Mouse (Mus musculus) right cerebral cortex, postnatal 14 days (tissue): ENCODE measurements at regions not wholly inside any gene's neighbourhood (a gene's known extent, or its start where the extent isn't known, plus 50 kb on each side); places are given as distances from the start of the nearest gene placed in this dataset.

ENCODE experiments used
- DNase-seq: peaks from one replicate; pipeline ENCODE4 v3.0.0; 2022

DNA sequence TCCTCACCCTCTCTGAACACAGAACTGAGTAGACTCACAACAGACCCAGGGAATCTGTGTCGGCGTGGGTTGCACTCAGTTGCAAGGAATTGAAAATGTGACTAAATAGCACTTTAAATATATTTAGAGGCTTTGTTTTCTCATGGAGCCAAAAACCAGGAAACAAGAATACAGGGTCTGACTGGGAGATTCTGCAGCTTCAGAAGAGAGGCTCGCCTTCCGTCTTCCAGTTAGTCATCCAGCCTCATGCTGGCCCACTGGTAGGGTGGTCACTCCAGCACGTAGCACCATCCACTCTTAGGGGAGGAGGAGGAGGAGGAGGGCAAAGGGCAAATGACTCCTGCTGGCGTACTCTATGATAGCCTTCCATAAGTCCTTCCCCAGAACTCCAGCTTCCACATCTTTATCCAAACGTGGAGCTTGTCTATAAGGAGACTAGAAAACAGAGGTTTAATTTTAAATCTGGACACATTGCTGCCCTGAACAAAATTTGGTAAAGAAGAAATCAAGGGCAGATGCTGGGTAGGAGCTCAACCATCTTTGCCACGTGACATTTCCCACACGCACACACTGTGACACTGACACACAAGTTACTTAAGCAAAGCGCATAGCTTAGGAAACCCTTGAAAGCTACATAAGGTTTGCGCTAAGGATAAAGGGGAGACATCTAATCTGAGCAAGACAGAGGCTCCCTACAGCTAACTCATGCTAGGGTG, 60.8 kb downstream of the Mis18a start:
- no peak for DNase-seq

GRCm38 (mm10) chr16:90664086-90664485, 63.1 kb downstream of the Mis18a start:
- DNase-seq: no peak

GRCm38 (mm10) chr16:90658050-90658449, 69.2 kb downstream of the Mis18a start:
- no peak for DNase-seq

- DNase-seq: no peak
Observed at GRCm38 (mm10) chr16:90657027-90657426, 70.2 kb downstream of the Mis18a start.

- DNase-seq: no peak
Observed at GRCm38 (mm10) chr16:90656571-90657011, 70.6 kb downstream of the Mis18a start.

- no peak for DNase-seq
Observed at GRCm38 (mm10) chr16:90654853-90655252, 72.4 kb downstream of the Mis18a start.

GRCm38 (mm10) chr16:90652821-90653220, 74.4 kb downstream of the Mis18a start:
- no peak for DNase-seq

GRCm38 (mm10) chr16:90648161-90648560, 79.0 kb downstream of the Mis18a start:
- no peak for DNase-seq

- no peak for DNase-seq
Observed at GRCm38 (mm10) chr16:90642671-90643070, 84.5 kb downstream of the Mis18a start.

GRCm38 (mm10) chr16:90635216-90635615, 92.0 kb downstream of the Mis18a start:
- DNase-seq: no peak

DNA sequence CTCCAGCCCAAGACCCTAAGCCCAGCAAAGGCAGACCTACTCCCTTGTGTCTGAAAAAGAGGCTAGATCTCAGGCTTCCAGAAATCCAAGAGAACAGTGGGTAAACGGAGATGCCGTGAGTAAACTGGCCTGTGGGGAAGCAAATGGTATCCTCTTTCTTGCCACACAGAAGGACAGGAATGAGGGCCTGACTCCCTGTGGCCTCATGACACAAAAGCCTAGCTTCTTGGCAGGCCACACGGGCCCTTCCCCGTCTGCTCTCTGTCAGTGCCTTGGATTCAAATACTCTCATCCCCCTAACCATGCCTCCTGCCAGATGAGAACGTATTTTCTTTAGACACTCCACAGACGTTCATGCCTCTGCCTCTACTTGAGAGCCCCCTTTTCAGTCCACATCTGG, 97.2 kb downstream of the Mis18a start:
- no peak for DNase-seq

DNA sequence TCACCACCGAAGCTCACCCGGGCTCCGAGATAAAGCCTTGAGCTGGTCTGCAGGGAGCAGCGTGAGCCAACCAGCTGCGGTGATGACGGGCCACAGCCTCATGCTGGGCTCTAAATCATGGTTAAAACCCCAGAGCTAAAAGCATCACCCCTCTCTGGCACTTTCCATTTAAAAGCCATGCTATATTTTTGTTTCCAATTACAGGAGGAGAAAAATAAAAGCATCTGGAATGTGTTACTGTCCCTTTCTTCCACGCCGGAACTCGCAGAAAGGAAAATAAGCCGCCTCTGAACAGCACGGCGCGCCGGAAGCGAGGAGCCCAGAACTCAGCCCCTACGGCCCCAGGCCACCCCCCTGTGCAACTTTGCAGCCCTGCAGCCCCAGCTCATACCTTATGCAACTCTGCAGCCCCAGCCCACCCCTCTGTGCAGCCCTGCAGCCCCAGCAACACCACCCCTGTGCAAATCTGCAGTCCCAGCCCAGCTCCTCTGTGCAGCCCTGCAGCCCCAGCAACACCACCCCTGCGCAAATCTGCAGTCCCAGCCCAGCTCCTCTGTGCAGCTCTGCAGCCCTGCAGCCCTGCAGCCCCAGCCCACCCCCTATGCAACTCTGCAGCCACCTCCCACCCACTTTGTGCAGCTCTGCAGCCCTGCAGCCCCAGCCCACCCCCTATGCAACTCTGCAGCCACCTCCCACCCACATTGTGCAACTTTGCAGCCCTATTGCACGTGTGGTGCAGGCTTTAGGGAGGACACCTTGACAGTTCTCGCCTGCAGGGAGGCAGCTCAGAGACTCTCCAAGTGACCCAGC, 97.9 kb downstream of the Mis18a start:
- DNase-seq: peak; percentile 8

- DNase-seq: no peak
Observed at GRCm38 (mm10) chr16:90628605-90629120, 98.5 kb downstream of the Mis18a start.

DNA sequence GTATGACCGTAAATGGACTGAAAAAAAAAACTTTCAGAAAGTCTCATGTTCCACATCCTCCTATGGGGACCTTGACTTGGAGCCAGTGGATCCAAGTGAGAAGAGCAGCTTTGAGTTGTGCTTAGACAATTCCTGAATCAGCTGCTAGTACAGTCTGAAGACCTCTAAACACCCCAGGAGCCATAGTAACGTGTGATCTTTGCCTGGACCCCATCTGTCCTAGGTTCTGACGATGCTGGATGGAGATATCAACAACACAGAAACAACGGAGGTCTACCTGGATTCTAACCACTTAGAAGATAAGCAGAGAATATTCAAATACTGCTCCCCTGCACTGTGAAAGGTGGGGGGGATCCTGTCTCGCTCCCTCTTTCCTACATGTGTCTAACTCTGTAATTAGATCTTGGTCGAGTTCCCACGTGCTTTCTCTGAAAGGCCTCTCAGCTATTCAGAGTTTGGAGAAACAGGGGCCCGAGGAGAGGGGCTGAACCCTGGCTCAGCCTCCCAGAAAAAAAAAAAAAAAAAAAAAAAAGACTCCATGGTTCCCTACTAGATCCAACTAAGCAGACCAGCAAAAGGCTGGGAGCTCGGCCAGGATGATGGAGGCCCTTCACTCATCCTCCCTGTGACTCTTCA, 101.1 kb downstream of the Mis18a start:
- DNase-seq: no peak

DNA sequence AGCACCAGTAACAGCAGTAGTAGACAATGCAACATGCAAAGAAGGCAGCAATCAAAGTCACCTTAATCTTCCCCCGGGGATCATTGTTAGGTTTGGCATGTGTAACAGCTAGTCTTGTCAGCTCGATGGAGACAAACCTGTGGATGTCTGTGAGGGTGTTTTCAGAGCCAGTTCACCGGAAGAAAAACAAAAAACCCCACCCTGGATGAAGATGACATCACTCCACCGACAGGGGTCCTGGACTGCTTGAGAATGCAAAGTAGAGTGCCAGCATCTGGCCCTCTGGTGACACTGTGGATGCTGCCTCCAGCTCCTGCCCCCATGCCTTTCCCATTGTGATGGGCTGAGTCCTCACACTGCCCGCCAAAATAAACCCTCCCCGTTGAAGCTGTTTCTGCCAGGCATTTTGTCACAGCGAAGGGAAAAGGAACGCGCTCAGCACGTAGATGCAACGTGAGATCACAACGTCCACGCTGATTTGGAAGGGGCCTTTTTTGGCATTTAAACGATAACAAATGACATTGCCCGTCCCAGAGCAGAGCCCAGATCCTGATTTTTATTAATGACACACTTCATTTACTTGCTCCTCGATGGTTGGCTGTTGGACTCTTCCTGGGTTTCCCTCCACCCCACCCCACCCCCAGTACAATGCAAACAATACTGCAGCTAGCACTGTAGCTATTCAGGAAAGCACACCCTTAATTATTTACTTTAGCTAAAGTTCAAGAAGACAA, 101.7 kb downstream of the Mis18a start:
- DNase-seq: no peak

DNA sequence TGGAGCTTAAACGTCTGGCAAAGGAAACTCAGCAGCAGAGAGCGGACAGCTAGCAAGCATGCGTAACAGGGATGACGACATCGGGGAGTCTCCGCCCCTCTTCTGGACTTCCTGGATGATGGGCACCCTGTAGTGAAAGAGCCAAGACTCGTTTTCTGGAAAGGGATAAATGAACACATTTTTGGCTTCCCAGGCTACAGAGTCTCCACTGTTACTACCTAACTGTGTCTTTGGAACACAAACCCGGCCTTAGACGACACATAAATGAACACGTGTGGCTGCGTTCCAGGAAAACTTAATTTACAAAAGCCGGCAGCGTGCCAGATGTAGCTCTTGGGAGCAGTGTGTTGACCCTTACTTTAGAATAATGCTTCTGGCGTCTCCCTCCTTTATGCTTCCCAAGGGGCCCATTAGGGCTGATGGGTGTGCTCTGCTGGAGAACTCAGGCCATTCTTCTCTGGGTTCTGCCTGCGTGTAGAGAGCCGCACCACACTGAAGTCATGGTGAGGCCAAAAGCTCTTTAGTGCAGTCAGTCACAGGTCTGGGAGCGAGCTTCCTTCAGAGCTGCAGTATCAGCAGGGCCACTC, 103.1 kb downstream of the Mis18a start:
- peak; percentile 48 for DNase-seq

GRCm38 (mm10) chr16:90622677-90623225, 104.5 kb downstream of the Mis18a start:
- DNase-seq: no peak

DNA sequence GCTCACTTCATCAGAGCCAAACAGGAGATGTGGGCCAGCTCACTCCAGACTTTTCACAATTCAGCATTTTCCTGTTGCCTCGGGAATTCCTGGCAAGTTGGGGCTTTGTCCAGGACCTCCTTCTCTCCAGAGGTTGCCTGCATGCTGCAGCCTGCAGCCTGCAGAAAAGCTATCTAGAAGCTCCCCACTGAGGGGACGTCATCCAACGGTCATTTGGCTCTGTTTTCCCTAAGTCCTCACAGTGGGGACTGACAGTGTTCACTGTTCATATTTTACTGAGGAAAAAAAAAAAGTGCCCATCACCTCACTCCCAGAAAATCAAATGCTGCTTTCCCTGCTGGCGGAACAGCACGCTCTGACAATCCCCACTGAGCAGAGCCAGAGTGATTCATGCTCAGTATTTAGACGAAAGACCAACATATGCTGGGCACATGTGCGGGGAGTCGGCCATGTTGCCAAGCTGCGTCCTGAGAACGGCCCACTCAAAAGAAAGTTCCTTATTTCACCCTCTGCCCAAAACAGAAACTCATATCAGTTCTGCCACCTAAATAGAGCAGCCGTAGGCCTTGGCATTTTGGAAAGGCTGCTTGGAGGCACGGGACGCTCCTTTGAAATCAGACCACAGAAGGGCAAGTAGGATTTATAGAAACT, 105.3 kb downstream of the Mis18a start:
- peak; percentile 67 for DNase-seq

GRCm38 (mm10) chr16:90619565-90620311, 107.5 kb downstream of the Mis18a start:
- DNase-seq: no peak

- no peak for DNase-seq
Observed at GRCm38 (mm10) chr16:90615791-90616190, 111.4 kb downstream of the Mis18a start.

GRCm38 (mm10) chr16:90614137-90614536, 113.1 kb downstream of the Mis18a start:
- DNase-seq: no peak
